Mouse (Mus musculus) liver, embryonic 14.5 days (tissue): ENCODE results near the gene Plekhm2.

Experiments used
- CTCF ChIP-seq: IDR thresholded peaks from 2 replicates; pipeline ENCODE4 v1.5.1; 2016; ENCODE audit warnings: antibody characterized with exemption, low read depth, control low read depth
- EP300 ChIP-seq: IDR thresholded peaks from 2 replicates; pipeline ENCODE4 v1.6.1; 2016; ENCODE audit warnings: antibody characterized with exemption, low read depth

DNA sequence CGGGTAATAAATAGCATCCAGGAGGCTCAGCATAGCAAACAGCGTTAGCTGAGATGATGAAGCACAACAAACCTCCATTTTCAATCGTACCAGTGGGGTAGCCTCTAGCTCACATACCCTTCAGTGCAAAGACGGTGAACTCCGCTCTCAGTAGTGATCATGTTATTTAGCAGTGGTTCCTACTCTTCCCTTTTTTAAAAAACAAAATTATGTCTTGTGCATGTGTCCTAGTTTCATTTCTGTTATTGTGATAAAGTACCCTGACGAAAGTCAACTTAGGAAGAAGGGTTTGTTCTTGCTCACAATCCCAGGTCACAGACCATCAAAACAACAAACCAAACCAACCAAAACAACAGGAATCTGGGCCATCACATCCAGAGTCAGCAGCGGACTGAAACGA lies 18.7 kb downstream of the Plekhm2 start:
- TF ChIP-seq CTCF (no peak), EP300 (no peak)
